17 mouse cellular contexts compared by ENCODE assay signal in genomic region chr11:97880362-97880761, GRCm38 (mm10). TPM values are rescaled to one million over a fixed set of nuclear protein-coding genes. Genes with fewer than 3 reads are reported as not detected.
"Had no signal": no experiment of that assay in that cellular context is flagged by ENCODE, and none has a peak within 500 bp of the region (broad histone marks: within the 10 kb centered on the region; RNA-seq: fewer than 3 reads in every experiment).

No protein-coding gene starts in this region.

- H3K27ac ChIP-seq: neural tube, embryonic 13.5 days; neural tube, embryonic 15.5 days; stomach, embryonic 15.5 days; stomach, postnatal 0 days had no signal

- H3K36me3 ChIP-seq: neural tube, embryonic 13.5 days; neural tube, embryonic 15.5 days; stomach, embryonic 15.5 days had no signal

- DNase-seq: retina, postnatal 1 day; right cerebral cortex, adult 18-20 months; right cerebral cortex, postnatal 14 days; right cerebral cortex, postnatal 25 days; right cerebral cortex, postnatal 4 days; spleen, adult 18-20 months; thymus, adult 18-20 months; thymus, adult 2 months; thymus, postnatal 14 days; thymus, postnatal 25 days; thymus, postnatal 36 days; thymus, postnatal 4 days had no signal

- H3K4me1 ChIP-seq: stomach, embryonic 15.5 days had no signal

- H3K4me3 ChIP-seq: neural tube, embryonic 13.5 days; neural tube, embryonic 15.5 days; stomach, embryonic 15.5 days had no signal

- H3K4me2 ChIP-seq: neural tube, embryonic 13.5 days; neural tube, embryonic 15.5 days; stomach, embryonic 15.5 days had no signal

- H3K27me3 ChIP-seq: neural tube, embryonic 13.5 days; neural tube, embryonic 15.5 days; stomach, embryonic 15.5 days had no signal

- H3K9me3 ChIP-seq: neural tube, embryonic 13.5 days; neural tube, embryonic 15.5 days; stomach, embryonic 15.5 days had no signal

- H3K9ac ChIP-seq: neural tube, embryonic 13.5 days; neural tube, embryonic 15.5 days; stomach, embryonic 15.5 days had no signal

RNA-seq across cellular contexts. Expression of gene Fbxo47, which starts 3.6 kb away (rescaled TPM):
- polyA plus RNA-seq: small intestine, adult 2 months had no signal
